In the genomic region with DNA sequence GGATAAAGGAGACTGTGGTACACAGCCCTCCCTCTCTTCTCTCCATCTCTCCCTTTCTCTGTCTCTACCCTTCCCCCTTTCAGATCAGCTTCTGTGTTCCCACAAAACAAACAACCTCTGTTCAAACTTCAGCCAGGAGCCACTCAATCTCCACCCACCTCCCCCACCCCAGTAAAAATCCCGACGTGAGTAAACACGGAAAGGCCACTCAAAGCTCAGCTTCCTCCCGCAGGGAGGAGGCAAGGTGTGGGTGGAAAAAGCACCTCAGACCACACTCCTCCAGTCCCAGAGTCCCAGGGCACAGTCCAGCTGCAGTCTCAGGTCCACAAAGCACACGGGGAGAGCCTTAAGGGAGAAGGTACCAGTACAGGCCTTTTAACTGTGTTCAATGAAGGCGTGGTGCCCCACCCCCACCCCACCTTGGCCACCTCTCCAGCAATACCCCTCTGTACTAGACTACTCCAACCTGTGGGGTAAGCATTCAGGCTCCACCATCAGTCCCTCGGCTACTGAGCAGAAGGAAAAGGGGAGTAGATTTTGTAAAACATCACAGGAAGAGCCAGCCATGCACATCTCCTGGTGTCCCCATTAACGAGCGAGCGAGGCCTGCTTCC, we compare ENCODE assay signal across 12 mouse cellular contexts. TPM values are rescaled to one million over a fixed set of nuclear protein-coding genes. Genes with fewer than 3 reads are reported as not detected.
DNase-seq lines count a peak whose midpoint lies in the region; ATAC-seq lines count a peak whose summit lies in the region.
"Had no signal": no experiment of that assay in that cellular context is flagged by ENCODE, and none has a peak within 500 bp of the region (broad histone marks: within the 10 kb centered on the region; RNA-seq: fewer than 3 reads in every experiment).

No protein-coding gene starts in this region.

- no peaks in the 10 kb centered on the region for H3K27me3 ChIP-seq in neural tube, embryonic 13.5 days
- no peaks in the 10 kb centered on the region for H3K27me3 ChIP-seq in liver, embryonic 16.5 days (ENCODE audit: control insufficient read depth, insufficient read depth, low read depth, low read length)
- H3K27me3 ChIP-seq in heart, embryonic 12.5 days (replicated peaks): no peaks in the 10 kb centered on the region

- no peaks in the 10 kb centered on the region for H3K9me3 ChIP-seq in neural tube, embryonic 13.5 days
- H3K9me3 ChIP-seq in liver, embryonic 16.5 days (replicated peaks; ENCODE audit: control insufficient read depth, low read length): no peaks in the 10 kb centered on the region
- no peaks in the 10 kb centered on the region for H3K9me3 ChIP-seq in heart, embryonic 12.5 days (replicated peaks)
- H3K9me3 ChIP-seq: G1E had no signal

- H3K27ac ChIP-seq in neural tube, embryonic 13.5 days (replicated peaks): 0 out of 2 replicates have a peak overlapping the region, but pooled peaks have one; percentile 6
- H3K27ac ChIP-seq in liver, embryonic 16.5 days (ENCODE audit: low read length): peak overlapping the region; percentile 75
- no peak overlapping the region for H3K27ac ChIP-seq in heart, embryonic 12.5 days (ENCODE audit: poor library complexity, severe bottlenecking)

- no peak for ATAC-seq in neural tube, embryonic 13.5 days (ENCODE audit: low read depth)
- peak; percentile 87 for ATAC-seq in liver, embryonic 16.5 days (ENCODE audit: low read depth)
- ATAC-seq in heart, embryonic 12.5 days (ENCODE audit: insufficient number of reproducible peaks, low FRiP score): no peak

- 64% methylated on average over 10 of the region's 10 CpGs for WGBS in neural tube, embryonic 13.5 days
- 44% methylated on average over 10 of the region's 10 CpGs for WGBS in liver, embryonic 16.5 days (ENCODE audit: insufficient replicate concordance)
- WGBS in heart, embryonic 12.5 days: 43% methylated on average over 10 of the region's 10 CpGs

- no peak overlapping the region for H3K4me3 ChIP-seq in neural tube, embryonic 13.5 days
- no peak overlapping the region for H3K4me3 ChIP-seq in liver, embryonic 16.5 days (ENCODE audit: low read depth, low read length)
- no peak overlapping the region for H3K4me3 ChIP-seq in heart, embryonic 12.5 days

- no peak overlapping the region for H3K4me2 ChIP-seq in neural tube, embryonic 13.5 days
- no peak overlapping the region for H3K4me2 ChIP-seq in liver, embryonic 16.5 days (ENCODE audit: low read depth, low read length)
- H3K4me2 ChIP-seq in heart, embryonic 12.5 days: no peak overlapping the region
- H3K4me2 ChIP-seq: midbrain, embryonic 11.5 days had no signal

- H3K9ac ChIP-seq in neural tube, embryonic 13.5 days: no peak overlapping the region
- no peak overlapping the region for H3K9ac ChIP-seq in liver, embryonic 16.5 days (ENCODE audit: low read depth, low read length)
- H3K9ac ChIP-seq in heart, embryonic 12.5 days: no peak overlapping the region

- peaks cover 90% of the 10 kb centered on the region for H3K4me1 ChIP-seq in neural tube, embryonic 13.5 days (replicated peaks)
- H3K4me1 ChIP-seq in liver, embryonic 16.5 days (ENCODE audit: control insufficient read depth, low read depth, low read length): peaks cover 5% of the 10 kb centered on the region
- peaks cover 13% of the 10 kb centered on the region for H3K4me1 ChIP-seq in heart, embryonic 12.5 days (replicated peaks)

- no peaks in the 10 kb centered on the region for H3K36me3 ChIP-seq in neural tube, embryonic 13.5 days
- H3K36me3 ChIP-seq in liver, embryonic 16.5 days (ENCODE audit: control insufficient read depth, insufficient read depth): no peaks in the 10 kb centered on the region
- no peaks in the 10 kb centered on the region for H3K36me3 ChIP-seq in heart, embryonic 12.5 days
- H3K36me3 ChIP-seq: G1E had no signal

- DNase-seq in neural tube, embryonic 10.5 days (ENCODE audit: extremely low spot score, low spot score): no peak
- peak; percentile 41 for DNase-seq in kidney, postnatal 10 days
- no peak for DNase-seq in adrenal gland, adult 8-10 months
- no peak for DNase-seq in T-cell, adult 2 months (ENCODE audit: low spot score)
- DNase-seq: adrenal gland, postnatal 14 days; heart, adult 18-20 months; retina, postnatal 1 day had no signal

RNA-seq across cellular contexts. Expression of a gene that starts 53.1 kb away (rescaled TPM):
- 48.3 and 48.8 TPM in 2 replicates for polyA plus RNA-seq in neural tube, embryonic 13.5 days (2015; fragmentation: Nextera tagmentation; extraction: Ambion mirVana)
- 7.1 and 7.2 TPM in 2 replicates for polyA plus RNA-seq in liver, embryonic 16.5 days (2015; fragmentation: Nextera tagmentation; extraction: Ambion mirVana)
- total RNA-seq in adrenal gland, adult 8-10 months (2022): 1 to 10 TPM; 6.3 to 7.4 (median 7.0) TPM
- 20.2 and 23.0 TPM in 2 replicates for polyA plus RNA-seq in heart, embryonic 12.5 days (2016; fragmentation: Nextera tagmentation; extraction: Ambion mirVana)
